Mouse (Mus musculus): ENCODE results near the gene Htra2. TPM values are rescaled to one million over a fixed set of nuclear protein-coding genes. Genes with fewer than 3 reads are reported as not detected.

Gene Htra2
- polyA plus RNA-seq, 1 experiment from 2014 or later = 94.3 TPM

DNA sequence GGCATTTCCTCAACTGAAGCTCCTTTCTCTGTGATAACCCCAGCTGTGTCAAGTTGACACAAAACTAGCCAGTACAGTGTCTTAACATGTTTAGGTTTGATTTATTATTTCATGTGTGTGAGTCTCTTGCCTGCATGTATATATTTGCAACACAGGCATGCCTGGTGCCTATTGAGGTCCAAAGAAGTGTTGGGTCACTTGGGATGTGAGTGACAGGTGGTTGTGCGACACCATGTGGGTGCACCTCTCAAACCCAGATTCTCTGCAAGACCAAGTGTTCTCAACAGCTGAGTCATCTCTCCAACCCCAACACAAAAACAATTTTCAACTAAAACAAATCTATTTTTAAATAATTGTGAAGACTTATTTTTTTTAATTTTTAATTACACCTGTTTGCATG, 52.0 kb downstream of the Htra2 start:
- Histone ChIP-seq H3K27ac (ENCODE audit: low read length) (no peak overlapping the region), H3K4me3 (ENCODE audit: low read length) (no peak overlapping the region), H3K27me3 (ENCODE audit: insufficient read depth, low read length) (no peaks in the 10 kb centered on the region; the same call in 1 of the 2 replicates), H3K9ac (replicated peaks; ENCODE audit: low read length) (no peak overlapping the region), H3K4me2 (replicated peaks; ENCODE audit: low read depth, low read length) (no peak overlapping the region), H3K36me3 (ENCODE audit: insufficient read depth, low read length) (no peaks in the 10 kb centered on the region), H3K4me1 (ENCODE audit: insufficient read depth, low read length) (peaks cover 7% of the 10 kb centered on the region; the same call in 1 of the 2 replicates), H3K9me3 (ENCODE audit: low read length) (no peaks in the 10 kb centered on the region)
- WGBS = 91% methylated on average over 1 of the region's 1 CpGs
- ATAC-seq (ENCODE audit: low FRiP score, low TSS enrichment) = no peak

MicroRNA genes within 50 kb of the gene (microRNA counts, 519-probe panel; counts per million panel counts)
- 971 counts per million, percentile 37 among the panel's probes with 10 or more counts for microRNA mmu-miR-3470a+mmu-miR-3470b

Small RNA genes lying within 50 kb of the gene (microRNA-seq; reads per million reads assigned to microRNA genes)
- gene Mir3470a (not detected), gene Mir7040 (0.79 reads per million)

Other genes with a start within 250 kb of the Htra2 start
- gene Sema4f, start 115.5 kb downstream of the Htra2 start, polyA plus RNA-seq (2015; fragmentation: Nextera tagmentation; extraction: Ambion mirVana) = 1.1 and 1.6 TPM in 2 replicates
- gene M1ap, start 108.4 kb downstream of the Htra2 start, polyA plus RNA-seq (2015; fragmentation: Nextera tagmentation; extraction: Ambion mirVana) = 0.29 and 0.69 TPM in 2 replicates
- 14.5 and 14.8 TPM in 2 replicates for gene Dok1, start 21.8 kb downstream of the Htra2 start, polyA plus RNA-seq (2015; fragmentation: Nextera tagmentation; extraction: Ambion mirVana)
- gene Loxl3, start 21.1 kb downstream of the Htra2 start, polyA plus RNA-seq (2015; fragmentation: Nextera tagmentation; extraction: Ambion mirVana) = 24.4 and 26.1 TPM in 2 replicates
- 244 and 260 TPM in 2 replicates for gene Aup1, start 752 bp downstream of the Htra2 start, polyA plus RNA-seq (2015; fragmentation: Nextera tagmentation; extraction: Ambion mirVana)
- 5.0 and 5.2 TPM in 2 replicates for gene Dqx1, start 2.6 kb upstream of the Htra2 start, polyA plus RNA-seq (2015; fragmentation: Nextera tagmentation; extraction: Ambion mirVana)
- gene Tlx2, start 15.0 kb upstream of the Htra2 start, polyA plus RNA-seq (2015; fragmentation: Nextera tagmentation; extraction: Ambion mirVana) = 0.49 and 0.73 TPM in 2 replicates
- 43.1 and 44.5 TPM in 2 replicates for gene Pcgf1, start 22.6 kb upstream of the Htra2 start, polyA plus RNA-seq (2015; fragmentation: Nextera tagmentation; extraction: Ambion mirVana)
- gene Lbx2, start 31.1 kb upstream of the Htra2 start, polyA plus RNA-seq (2015; fragmentation: Nextera tagmentation; extraction: Ambion mirVana) = 8.6 TPM in 2 replicates
- 3.5 and 3.9 TPM in 2 replicates for gene Ccdc142, start 46.3 kb upstream of the Htra2 start, polyA plus RNA-seq (2015; fragmentation: Nextera tagmentation; extraction: Ambion mirVana)
- gene Gm42688, start 46.3 kb upstream of the Htra2 start, polyA plus RNA-seq (2015; fragmentation: Nextera tagmentation; extraction: Ambion mirVana) = 2.8 and 3.3 TPM in 2 replicates
- 131 and 143 TPM in 2 replicates for gene Mrpl53, start 53.8 kb upstream of the Htra2 start, polyA plus RNA-seq (2015; fragmentation: Nextera tagmentation; extraction: Ambion mirVana)
- 10.6 and 34.9 TPM in 2 replicates for gene Mogs, start 60.2 kb upstream of the Htra2 start, polyA plus RNA-seq (2015; fragmentation: Nextera tagmentation; extraction: Ambion mirVana)
- gene Wbp1, start 66.3 kb upstream of the Htra2 start, polyA plus RNA-seq (2015; fragmentation: Nextera tagmentation; extraction: Ambion mirVana) = 159 and 160 TPM in 2 replicates
- gene Ino80b, start 70.2 kb upstream of the Htra2 start, polyA plus RNA-seq (2015; fragmentation: Nextera tagmentation; extraction: Ambion mirVana) = 14.2 TPM in 2 replicates
- gene Rtkn, start 80.2 kb upstream of the Htra2 start, polyA plus RNA-seq (2015; fragmentation: Nextera tagmentation; extraction: Ambion mirVana) = 43.0 and 43.9 TPM in 2 replicates
- gene Wdr54, start 101.1 kb upstream of the Htra2 start, polyA plus RNA-seq (2015; fragmentation: Nextera tagmentation; extraction: Ambion mirVana) = 7.7 and 8.0 TPM in 2 replicates
- gene 1700003E16Rik, start 101.1 kb upstream of the Htra2 start, polyA plus RNA-seq (2015; fragmentation: Nextera tagmentation; extraction: Ambion mirVana) = 2.6 and 2.8 TPM in 2 replicates
- gene Dctn1, start 110.6 kb upstream of the Htra2 start, polyA plus RNA-seq (2015; fragmentation: Nextera tagmentation; extraction: Ambion mirVana) = 97.7 and 101 TPM in 2 replicates
- gene Slc4a5, start 164.6 kb upstream of the Htra2 start, polyA plus RNA-seq (2015; fragmentation: Nextera tagmentation; extraction: Ambion mirVana) = 0.72 and 0.91 TPM in 2 replicates